Mouse (Mus musculus): ENCODE measurements around the gene Hdc.
"Not testable (repeated sequence)": the region's sequence is repeated elsewhere in the genome, so short reads cannot be mapped to it uniquely, and the experiment has no call there.

Gene Hdc

DNA sequence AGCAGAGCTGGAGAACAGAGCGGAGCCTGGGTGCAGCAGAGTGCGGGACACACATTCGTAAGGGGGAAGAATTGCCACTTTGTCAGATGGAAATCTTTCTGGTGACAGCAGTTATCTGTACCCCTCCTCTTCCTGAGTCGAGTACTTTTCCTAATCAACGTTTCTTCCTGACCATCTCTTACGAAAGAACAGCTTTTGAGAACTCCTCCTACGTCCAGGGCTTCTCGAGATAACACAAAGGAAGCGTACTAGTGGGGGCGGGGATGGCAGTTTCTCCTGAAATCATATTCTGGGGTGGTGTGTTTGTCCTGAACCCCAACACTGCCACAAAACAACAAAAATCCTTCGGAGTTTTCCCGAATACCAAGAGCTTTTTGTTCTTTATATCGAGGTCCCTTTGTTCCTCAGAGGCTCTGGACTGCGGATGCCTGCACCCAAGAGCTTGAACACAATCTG lies at the start of gene Hdc:
Gene Hdc (minus strand): TSS at position 51 of the 456 bp plus-strand sequence.
- DNase-seq (ENCODE audit: low read depth) = peak; percentile 74

- DNase-seq (ENCODE audit: low read depth) = no peak
Observed at GRCm38 (mm10) chr2:126668621-126669252, 49.6 kb upstream of the Hdc start.

GRCm38 (mm10) chr2:126665984-126666383 lies 46.9 kb upstream of the Hdc start:
- no peak for DNase-seq (ENCODE audit: low read depth)

- peak; percentile 86 for DNase-seq (ENCODE audit: low read depth)
Observed at GRCm38 (mm10) chr2:126663481-126663880, 44.4 kb upstream of the Hdc start.

GRCm38 (mm10) chr2:126652929-126653328 lies 33.8 kb upstream of the Hdc start:
- no peak for DNase-seq (ENCODE audit: low read depth)

GRCm38 (mm10) chr2:126647762-126648161 lies 28.7 kb upstream of the Hdc start:
- DNase-seq (ENCODE audit: low read depth) = no peak

DNA sequence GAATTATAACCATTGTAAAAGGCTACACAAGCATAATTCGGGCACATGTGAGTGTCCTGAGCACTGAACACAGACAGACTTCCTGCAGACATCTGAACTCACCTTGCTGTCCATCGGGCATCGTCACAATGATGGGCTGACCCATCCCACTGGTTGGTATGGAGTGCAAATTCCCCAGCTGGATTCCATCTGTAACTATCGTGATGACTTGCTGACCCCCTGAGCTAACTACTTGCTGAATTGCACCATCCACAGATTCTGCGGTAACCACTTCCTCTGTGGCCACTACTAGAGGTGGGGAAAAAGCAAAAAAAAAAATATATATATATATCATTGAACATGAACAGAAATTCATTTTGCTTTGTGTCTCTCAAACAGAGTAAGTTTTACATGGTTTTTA lies 27.4 kb upstream of the Hdc start:
- peak; percentile 66 for DNase-seq (ENCODE audit: low read depth)

DNA sequence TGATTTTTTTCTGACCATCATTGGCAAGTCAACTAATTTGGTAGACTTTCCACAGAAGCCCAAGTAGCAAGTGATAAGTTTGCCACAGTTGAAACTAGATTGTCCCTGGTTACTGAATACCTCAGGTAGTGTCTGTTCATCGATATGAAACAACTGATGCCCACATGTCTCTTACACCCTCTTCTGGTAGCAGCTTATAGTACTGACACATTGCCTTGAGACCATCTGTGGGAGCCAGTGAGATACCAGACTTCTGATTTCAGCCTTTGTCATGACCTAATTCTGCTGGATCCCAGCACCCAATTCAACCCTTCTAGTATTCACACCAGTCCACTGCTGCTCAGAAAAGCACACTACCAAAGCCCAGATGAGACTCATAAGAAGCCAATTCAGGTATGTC lies 25.7 kb upstream of the Hdc start:
- peak; percentile 25 for DNase-seq (ENCODE audit: low read depth)

GRCm38 (mm10) chr2:126640298-126640697 lies 21.2 kb upstream of the Hdc start:
- no peak for DNase-seq (ENCODE audit: low read depth)

DNA sequence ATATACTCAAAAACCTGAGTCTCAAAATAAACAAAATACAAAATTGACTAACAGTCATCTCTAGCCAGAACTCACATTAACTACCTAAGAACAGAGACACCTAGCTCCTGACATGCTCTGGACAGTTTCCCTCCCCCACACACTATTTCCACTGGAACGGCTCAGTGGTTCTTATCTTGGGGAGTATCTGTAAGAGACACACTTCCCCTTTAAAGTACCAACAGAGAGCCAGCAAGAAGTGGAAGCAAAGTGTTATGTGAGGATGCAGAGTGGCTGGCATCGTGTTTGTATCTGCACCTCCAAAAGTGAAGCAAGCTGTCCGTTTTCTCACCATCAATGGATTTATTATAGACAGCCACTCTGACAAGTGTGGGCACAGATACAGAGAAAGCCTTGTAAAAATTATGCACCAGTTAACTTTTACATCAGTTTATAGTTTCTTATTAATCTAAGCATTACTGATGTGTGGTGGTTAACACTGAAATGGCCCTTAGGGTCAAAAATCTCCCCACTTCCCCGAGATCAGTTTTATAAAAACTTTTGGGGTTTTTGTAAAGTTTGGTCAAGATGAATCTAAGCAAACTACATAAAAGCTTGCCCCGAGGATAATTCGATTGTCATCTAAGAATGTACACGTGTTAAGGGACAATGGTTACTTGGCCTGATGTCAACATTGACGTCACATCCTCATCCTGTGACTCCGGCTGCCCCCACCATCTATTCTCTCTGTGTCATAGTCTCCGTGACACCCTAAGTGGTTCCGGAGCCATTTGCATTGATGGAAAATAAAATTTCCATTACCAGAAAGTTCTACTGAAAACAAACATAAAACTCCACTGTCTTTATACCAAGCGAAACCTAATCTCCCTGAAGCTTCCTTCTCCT lies 17.1 kb upstream of the Hdc start:
- peak; percentile 90 for DNase-seq (ENCODE audit: low read depth)

DNA sequence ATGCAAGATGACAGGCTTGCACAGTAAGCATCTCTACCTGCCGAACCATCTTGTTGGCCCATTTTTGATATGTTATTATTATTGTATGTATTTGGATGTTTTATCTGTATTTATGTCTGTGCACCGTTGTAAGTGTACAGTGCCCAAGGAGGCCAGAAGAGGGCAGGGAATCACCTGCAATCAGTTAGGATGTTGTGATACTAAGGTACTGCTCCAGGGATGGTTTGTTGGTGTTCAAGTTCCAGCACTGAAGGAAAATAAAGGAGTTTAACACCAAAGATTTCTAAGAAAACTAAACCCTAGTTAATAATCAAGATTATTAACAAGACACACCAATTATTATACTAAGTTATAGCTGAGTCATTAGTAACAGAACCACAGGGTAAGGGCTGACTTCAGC lies 14.1 kb upstream of the Hdc start:
- no peak for DNase-seq (ENCODE audit: low read depth)

DNA sequence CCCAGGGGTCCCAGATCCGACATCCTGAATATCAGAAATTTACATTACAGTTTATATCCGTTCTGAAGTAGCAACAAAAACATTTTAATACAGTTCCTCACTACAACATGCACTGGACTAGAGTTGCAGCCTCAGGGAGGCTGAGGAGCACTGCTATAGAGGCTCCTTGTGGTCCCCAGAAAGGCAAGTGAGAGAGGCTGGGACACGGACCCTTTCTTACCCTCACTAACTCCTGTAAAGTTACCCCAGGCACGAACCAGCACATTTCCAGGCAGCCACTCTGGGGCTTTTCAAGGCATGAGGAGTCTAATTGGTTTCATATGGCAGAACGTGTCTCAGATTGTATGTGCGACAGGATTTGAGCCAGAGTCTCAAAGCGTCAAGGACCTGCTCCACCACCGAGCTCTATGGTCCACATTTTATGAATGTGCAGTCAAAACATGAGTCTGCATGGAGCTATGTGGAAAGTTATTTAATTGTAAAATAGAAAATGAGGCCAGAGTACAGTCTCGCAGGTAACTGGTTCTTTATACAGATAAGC lies 9.4 kb upstream of the Hdc start:
- DNase-seq (ENCODE audit: low read depth) = no peak

GRCm38 (mm10) chr2:126623138-126623537 lies 4.0 kb upstream of the Hdc start:
- DNase-seq (ENCODE audit: low read depth) = no peak

GRCm38 (mm10) chr2:126622455-126622854 lies 3.4 kb upstream of the Hdc start:
- DNase-seq (ENCODE audit: low read depth) = no peak

DNA sequence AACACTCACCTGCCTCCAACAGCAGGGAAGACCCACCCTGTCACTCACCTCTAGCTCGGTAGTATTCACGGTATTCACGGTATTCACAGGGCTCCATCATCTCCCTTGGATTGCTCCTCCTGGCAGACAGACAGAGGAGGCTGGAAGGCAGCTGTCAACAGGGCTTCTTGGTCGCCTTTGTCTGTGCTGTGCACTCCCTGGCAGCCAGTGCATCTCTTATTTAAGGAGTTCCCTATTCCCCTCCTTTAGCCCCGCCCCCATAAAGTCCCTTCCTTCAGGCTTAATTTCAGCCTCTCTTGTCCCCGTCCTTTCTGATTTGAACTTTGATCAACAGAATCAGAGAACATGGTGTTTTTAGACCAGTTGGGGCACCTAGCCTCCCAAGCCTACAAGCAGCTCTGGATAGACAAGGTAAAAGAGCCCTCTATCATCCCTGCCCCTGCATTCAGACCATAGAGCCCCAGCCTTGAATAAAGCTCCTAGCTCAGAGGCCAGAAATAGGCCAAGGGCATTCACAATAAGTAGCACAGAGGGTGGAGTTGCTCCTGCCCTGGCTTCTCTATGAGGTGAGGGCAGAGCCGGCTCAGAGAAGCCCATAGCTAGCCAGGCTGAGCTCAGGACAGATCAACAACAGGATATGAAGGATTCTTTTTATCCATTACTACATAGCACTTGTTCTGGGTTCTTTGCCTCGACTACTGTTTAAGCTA lies 474 bp downstream of the Hdc start:
- DNase-seq (ENCODE audit: low read depth) = peak; percentile 67

DNA sequence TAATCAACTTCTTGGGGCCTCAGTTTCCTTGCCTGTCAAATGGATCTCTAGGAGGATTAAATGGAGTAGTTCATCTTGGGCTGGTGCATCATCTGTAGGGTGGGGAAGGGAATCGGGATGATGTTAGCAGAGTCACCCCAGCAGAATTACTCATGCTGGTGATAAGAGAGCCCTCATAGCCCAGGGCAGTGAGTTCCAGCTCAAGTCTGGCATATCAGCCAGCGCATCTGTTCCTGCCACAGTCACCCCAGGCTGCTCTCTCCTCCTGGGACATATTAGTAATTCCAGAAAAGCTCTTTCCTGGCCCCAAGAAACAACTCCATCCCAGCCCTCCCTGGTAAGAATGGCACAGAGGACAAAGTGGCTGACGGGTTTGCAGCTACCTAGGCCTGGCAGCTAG lies 3.7 kb downstream of the Hdc start:
- no peak for DNase-seq (ENCODE audit: low read depth)

DNA sequence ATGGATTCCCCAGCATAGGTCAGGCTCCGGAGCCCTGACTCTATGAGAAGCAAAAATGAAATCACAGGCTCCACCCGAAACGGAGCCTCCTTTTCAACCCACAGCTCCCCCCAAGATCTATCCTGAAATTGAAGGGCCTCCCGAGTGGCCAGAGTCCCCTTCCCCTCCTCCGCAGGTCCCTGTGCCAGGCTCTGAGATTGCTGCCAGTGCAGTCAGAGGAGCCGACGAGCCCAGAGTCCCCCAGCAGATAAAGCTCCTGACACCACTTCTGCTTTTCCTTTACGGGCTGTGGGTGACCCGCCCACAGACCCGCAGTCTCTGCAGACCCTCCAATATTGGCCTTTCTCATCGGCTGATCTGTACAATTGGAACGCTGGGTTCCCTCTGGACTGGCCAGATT lies 9.5 kb downstream of the Hdc start:
- DNase-seq (ENCODE audit: low read depth) = not testable (repeated sequence)

DNA sequence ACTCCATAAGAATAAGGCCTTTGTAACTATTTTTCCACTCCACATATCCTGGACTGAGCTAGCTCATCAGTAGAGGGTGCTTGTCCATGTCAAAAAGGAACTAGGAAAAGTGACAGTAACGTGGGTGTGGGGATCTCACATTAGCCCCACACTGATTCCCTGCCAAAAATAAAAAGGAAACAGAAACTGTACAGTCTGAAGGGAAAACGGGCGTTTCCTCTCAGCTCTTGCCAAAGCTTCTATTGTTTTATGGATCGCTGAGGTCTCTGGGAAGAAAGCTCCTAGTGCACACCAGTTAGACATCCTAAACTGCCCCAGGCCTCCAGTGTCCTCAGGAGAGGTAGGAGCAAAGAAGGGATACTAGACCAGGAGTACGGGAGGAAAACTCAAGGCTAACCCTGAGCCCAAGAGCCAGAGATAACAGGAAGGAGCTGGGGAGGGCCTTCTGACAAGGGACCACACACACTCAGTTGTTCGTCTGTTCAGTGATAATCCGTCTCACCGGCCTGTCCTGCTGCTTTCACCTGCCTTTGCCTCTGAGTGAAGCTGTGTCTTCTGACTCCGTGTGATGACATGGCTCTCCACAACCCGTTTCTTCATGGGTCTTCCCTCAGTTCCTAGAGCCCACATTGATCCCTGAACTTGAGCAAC lies 11.4 kb downstream of the Hdc start:
- DNase-seq (ENCODE audit: low read depth) = no peak

DNA sequence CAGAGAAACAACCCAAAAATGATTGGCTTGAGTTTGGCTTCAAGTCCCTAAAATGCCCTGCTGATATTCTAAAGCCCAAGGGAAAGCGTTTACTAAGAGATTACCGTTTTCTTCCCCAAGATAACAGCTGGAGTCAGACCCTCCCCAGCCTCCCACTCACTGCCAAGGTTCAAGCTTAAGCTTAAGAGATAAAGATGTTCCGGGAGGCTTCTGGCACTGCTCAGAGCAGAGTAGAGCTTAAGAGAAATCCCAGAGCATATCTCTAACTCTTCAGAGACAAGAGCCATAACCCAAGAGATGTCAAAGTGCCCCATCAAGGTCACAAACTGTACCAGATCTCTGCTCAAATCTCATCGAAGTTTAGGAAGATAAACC lies 12.4 kb downstream of the Hdc start:
- DNase-seq (ENCODE audit: low read depth) = no peak

GRCm38 (mm10) chr2:126606061-126606687 lies 12.9 kb downstream of the Hdc start:
- peak; percentile 70 for DNase-seq (ENCODE audit: low read depth)

DNA sequence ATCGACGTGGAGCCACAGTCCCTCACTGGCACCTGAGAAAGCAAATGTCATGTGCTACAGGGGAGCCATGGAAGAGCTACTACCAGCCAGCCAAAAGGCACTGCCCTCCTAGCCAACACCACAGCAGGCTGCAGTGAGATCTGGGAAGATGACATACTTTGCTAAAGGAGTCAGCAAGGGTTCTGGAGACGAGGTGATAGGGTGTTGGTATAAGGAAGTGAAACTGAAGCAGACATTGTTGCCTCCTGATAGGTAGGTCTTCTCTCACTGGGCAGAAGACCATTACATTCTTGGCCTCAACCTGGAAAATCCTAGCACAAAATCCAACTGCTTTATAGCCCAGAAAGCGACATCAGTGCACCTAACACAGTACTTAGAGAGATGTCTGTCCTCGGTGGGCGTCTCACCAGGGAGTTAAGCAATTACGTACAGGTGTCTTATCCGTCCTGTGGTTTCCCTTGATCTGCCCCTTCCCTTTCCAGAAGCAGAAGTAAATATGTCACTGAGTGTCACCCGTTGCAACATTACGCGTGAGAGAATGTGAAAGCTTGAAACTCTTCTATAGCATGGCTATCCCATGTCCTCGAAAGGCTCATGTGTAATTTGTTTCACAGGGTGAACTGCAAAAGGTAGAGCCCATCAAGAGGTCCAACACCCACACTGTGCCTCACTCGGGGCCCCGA lies 17.0 kb downstream of the Hdc start:
- DNase-seq (ENCODE audit: low read depth) = peak; percentile 68
